Mouse (Mus musculus) gastrocnemius, adult 18-20 months (tissue): ENCODE data around the gene Wdr13. TPM values are rescaled to one million over a fixed set of nuclear protein-coding genes. Genes with fewer than 3 reads are reported as not detected.

ENCODE experiments used
- DNase-seq: peaks from one replicate; pipeline ENCODE4 v3.0.0; 2021; ENCODE audit warnings: low spot score
- long read RNA-seq, 2 experiments: library from polyadenylated mRNA; stranded (forward); transcript quantifications; one replicate each; pipeline ENCODE4 v2.0.0; 2021
- total RNA-seq, 2 experiments: library from RNA; stranded (reverse); gene quantifications; 2 replicates each; pipeline ENCODE4 v1.2.3; 2021

Gene Wdr13
- total RNA-seq, result 10 to 100 TPM in 1 of 2 experiments, 1 to 10 TPM in 1; 8.7 to 10.1 TPM
- long read RNA-seq, experiment 1, full-length matches to known transcripts, result 6 of 9 reads
- long read RNA-seq, experiment 1, partial matches to known transcripts, result 2 of 9 reads
- long read RNA-seq, experiment 1, other reads (novel, unspliced or antisense), result 1 of 9 reads
- long read RNA-seq, experiment 2, full-length matches to known transcripts, result 3 of 4 reads
- long read RNA-seq, experiment 2, partial matches to known transcripts, result 0 of 4 reads
- long read RNA-seq, experiment 2, other reads (novel, unspliced or antisense), result 1 of 4 reads

- DNase-seq, result peak; percentile 88
These were observed at the start of gene Wdr13 for GRCm38 (mm10) chrX:8132017-8132976. Wdr13 (minus strand) TSS chrX:8132892.

GRCm38 (mm10) chrX:8179646-8180045 is 47.0 kb upstream of the Wdr13 start:
- no peak for DNase-seq

GRCm38 (mm10) chrX:8178871-8179270 is 46.2 kb upstream of the Wdr13 start:
- no peak for DNase-seq

GRCm38 (mm10) chrX:8175504-8176385 is 43.1 kb upstream of the Wdr13 start, which contains the start of gene Tbc1d25:
Tbc1d25 (minus strand) TSS chrX:8176181.
- peak; percentile 87 for DNase-seq

- no peak for DNase-seq
These were observed 42.4 kb upstream of the Wdr13 start for GRCm38 (mm10) chrX:8175169-8175503.

GRCm38 (mm10) chrX:8167716-8168647 is 35.3 kb upstream of the Wdr13 start:
- DNase-seq, result no peak

GRCm38 (mm10) chrX:8164471-8164870 is 31.8 kb upstream of the Wdr13 start:
- DNase-seq, result no peak

GRCm38 (mm10) chrX:8163076-8163475 is 30.4 kb upstream of the Wdr13 start:
- DNase-seq, result no peak

- DNase-seq, result peak; percentile 85
These were observed 12.7 kb upstream of the Wdr13 start, which contains the start of gene Rbm3 for GRCm38 (mm10) chrX:8145153-8145991. Rbm3 (minus strand) TSS chrX:8145880.

GRCm38 (mm10) chrX:8143750-8144149 is 11.1 kb upstream of the Wdr13 start:
- no peak for DNase-seq

GRCm38 (mm10) chrX:8142948-8143347 is 10.3 kb upstream of the Wdr13 start:
- no peak for DNase-seq

- no peak for DNase-seq
These were observed 8.4 kb upstream of the Wdr13 start for GRCm38 (mm10) chrX:8141058-8141457.

- DNase-seq, result no peak
These were observed 7.8 kb upstream of the Wdr13 start for GRCm38 (mm10) chrX:8140446-8140845.

GRCm38 (mm10) chrX:8139480-8139879 is 6.8 kb upstream of the Wdr13 start:
- DNase-seq, result no peak

GRCm38 (mm10) chrX:8135886-8136285 is 3.2 kb upstream of the Wdr13 start:
- no peak for DNase-seq

- no peak for DNase-seq
These were observed 1.3 kb downstream of the Wdr13 start for GRCm38 (mm10) chrX:8131393-8131792.

- DNase-seq, result no peak
These were observed 7.5 kb downstream of the Wdr13 start for GRCm38 (mm10) chrX:8125235-8125634.

- no peak for DNase-seq
These were observed 8.7 kb downstream of the Wdr13 start for GRCm38 (mm10) chrX:8123821-8124470.

GRCm38 (mm10) chrX:8117264-8117663 is 15.4 kb downstream of the Wdr13 start:
- DNase-seq, result no peak
